Comparison of ENCODE assay signal across 26 mouse cellular contexts in genomic region chr14:21587931-21588330, GRCm38 (mm10).
A peak's percentile ranks its signal among the peaks of the same experiment; 100 is the strongest.
DNase-seq lines count a peak whose midpoint lies in the region; ATAC-seq and TF ChIP-seq lines count a peak whose summit lies in the region.
"Had no signal": no experiment of that assay in that cellular context is flagged by ENCODE, and none has a peak within 500 bp of the region (broad histone marks: within the 10 kb centered on the region; RNA-seq: fewer than 3 reads in every experiment).

No protein-coding gene starts in this region.

- H3K9ac ChIP-seq in kidney, postnatal 0 days (ENCODE audit: low read depth, low read length): no peak overlapping the region
- H3K9ac ChIP-seq: embryonic facial prominence, embryonic 12.5 days; embryonic facial prominence, embryonic 15.5 days; forebrain, embryonic 12.5 days; forebrain, embryonic 15.5 days; heart, embryonic 13.5 days; hindbrain, embryonic 14.5 days had no signal

- no peak overlapping the region for H3K27ac ChIP-seq in kidney, postnatal 0 days
- H3K27ac ChIP-seq: embryonic facial prominence, embryonic 12.5 days; embryonic facial prominence, embryonic 15.5 days; forebrain, embryonic 12.5 days; forebrain, embryonic 15.5 days; heart, embryonic 10.5 days; heart, embryonic 13.5 days; hindbrain, embryonic 14.5 days; hindbrain, postnatal 0 days had no signal

- no peaks in the 10 kb centered on the region for H3K27me3 ChIP-seq in kidney, postnatal 0 days (ENCODE audit: insufficient read depth, low read length)
- H3K27me3 ChIP-seq: embryonic facial prominence, embryonic 12.5 days; embryonic facial prominence, embryonic 15.5 days; forebrain, embryonic 12.5 days; forebrain, embryonic 15.5 days; heart, embryonic 13.5 days; Patski had no signal

- no peak overlapping the region for H3K4me2 ChIP-seq in kidney, postnatal 0 days (ENCODE audit: low read length)
- H3K4me2 ChIP-seq: embryonic facial prominence, embryonic 12.5 days; embryonic facial prominence, embryonic 15.5 days; forebrain, embryonic 12.5 days; forebrain, embryonic 15.5 days; heart, embryonic 13.5 days; hindbrain, embryonic 14.5 days had no signal

- H3K4me1 ChIP-seq in kidney, postnatal 0 days (replicated peaks; ENCODE audit: insufficient read depth, low read length): peaks cover 30% of the 10 kb centered on the region

- no peak for ATAC-seq in kidney, postnatal 0 days (replicated peaks; ENCODE audit: low FRiP score, low read depth)
- peak; percentile 25; the same call in 1 of the 2 replicates for ATAC-seq in megakaryocyte-erythroid progenitor cell, adult 5-6 weeks (replicated peaks; ENCODE audit: low FRiP score, low TSS enrichment, poor library complexity, severe bottlenecking)
- ATAC-seq in erythroblast, adult 5-6 weeks (replicated peaks; ENCODE audit: low FRiP score, poor library complexity, severe bottlenecking): no peak
- ATAC-seq: forebrain, embryonic 15.5 days; hindbrain, postnatal 0 days; Patski had no signal

- 41% methylated on average over 2 of the region's 2 CpGs for WGBS in kidney, postnatal 0 days

- peak; percentile 52 for DNase-seq in kidney, postnatal 0 days (ENCODE audit: low spot score)
- DNase-seq in kidney, adult 9 months: no peak
- DNase-seq in 3T3-L1 (ENCODE audit: low read depth, low spot score) (peak; percentile 25), NIH3T3 (ENCODE audit: low read depth) (peak; percentile 65)
- DNase-seq: adrenal gland, adult 2 months; adrenal gland, postnatal 14 days; cerebellum, adult 11 months; cerebellum, adult 2 months; cerebellum, adult 9-11 months; cerebellum, postnatal 25 days; gastrocnemius, postnatal 25 days; heart, adult 18-20 months; heart, postnatal 14 days; heart, postnatal 4 days had no signal

- H3K4me3 ChIP-seq in kidney, postnatal 0 days (replicated peaks; ENCODE audit: low read depth, low read length): no peak overlapping the region
- H3K4me3 ChIP-seq: embryonic facial prominence, embryonic 12.5 days; embryonic facial prominence, embryonic 15.5 days; erythroblast, embryonic 14.5 days; forebrain, embryonic 12.5 days; forebrain, embryonic 15.5 days; heart, embryonic 10.5 days; heart, embryonic 13.5 days had no signal

- H3K9me3 ChIP-seq in kidney, postnatal 0 days (replicated peaks; ENCODE audit: low read length): no peaks in the 10 kb centered on the region
- H3K9me3 ChIP-seq: embryonic facial prominence, embryonic 12.5 days; embryonic facial prominence, embryonic 15.5 days; forebrain, embryonic 15.5 days; heart, embryonic 10.5 days; heart, embryonic 13.5 days had no signal

- no peaks in the 10 kb centered on the region for H3K36me3 ChIP-seq in kidney, postnatal 0 days (ENCODE audit: insufficient read depth, low read length)
- H3K36me3 ChIP-seq: embryonic facial prominence, embryonic 12.5 days; embryonic facial prominence, embryonic 15.5 days; forebrain, embryonic 15.5 days; heart, embryonic 10.5 days; heart, embryonic 13.5 days had no signal

- no peak for TF ChIP-seq CTCF in kidney, postnatal 0 days (IDR thresholded peaks at IDR 0.05; ENCODE audit: low read depth)
